Mouse (Mus musculus): ENCODE results near the gene Sppl2a.
"Not testable (repeated sequence)": the region's sequence is repeated elsewhere in the genome, so short reads cannot be mapped to it uniquely, and the experiment has no call there.

Sppl2a gene

GRCm38 (mm10) chr2:126896941-126897340, 36.1 kb downstream of the Sppl2a start:
- DNase-seq (ENCODE audit: low spot score in 2 of 2) = no peak

GRCm38 (mm10) chr2:126894245-126894644, 38.8 kb downstream of the Sppl2a start:
- DNase-seq (ENCODE audit: low spot score in 2 of 2) = no peak

GRCm38 (mm10) chr2:126892316-126892715, 40.7 kb downstream of the Sppl2a start:
- no peak for DNase-seq (ENCODE audit: low spot score in 2 of 2)

GRCm38 (mm10) chr2:126891743-126892142, 41.3 kb downstream of the Sppl2a start:
- DNase-seq (ENCODE audit: low spot score in 2 of 2) = no peak

- DNase-seq (ENCODE audit: low spot score in 2 of 2) = no peak
Observed at GRCm38 (mm10) chr2:126887141-126887540, 45.9 kb downstream of the Sppl2a start.

- no peak for DNase-seq (ENCODE audit: low spot score in 2 of 2)
Observed at GRCm38 (mm10) chr2:126885871-126886270, 47.2 kb downstream of the Sppl2a start.

- DNase-seq (ENCODE audit: low spot score in 2 of 2) = not testable (repeated sequence)
Observed at GRCm38 (mm10) chr2:126882711-126883110, 50.3 kb downstream of the Sppl2a start.

- DNase-seq (ENCODE audit: low spot score in 2 of 2) = no peak
Observed at GRCm38 (mm10) chr2:126877991-126878390, 55.0 kb downstream of the Sppl2a start.

GRCm38 (mm10) chr2:126875871-126876796, 56.9 kb downstream of the Sppl2a start, which contains the start of gene Trpm7:
Trpm7 (minus strand) TSS chr2:126876230.
- DNase-seq (ENCODE audit: low spot score in 2 of 2) = peak; percentile 84 to 87

- DNase-seq (ENCODE audit: low spot score in 2 of 2) = peak in 1 of 2 experiments; percentile 11
Observed at GRCm38 (mm10) chr2:126875516-126875835, 57.6 kb downstream of the Sppl2a start.

GRCm38 (mm10) chr2:126874809-126875515, 58.1 kb downstream of the Sppl2a start:
- DNase-seq (ENCODE audit: low spot score in 2 of 2) = peak in 1 of 2 experiments; percentile 11

GRCm38 (mm10) chr2:126866301-126866700, 66.7 kb downstream of the Sppl2a start:
- DNase-seq (ENCODE audit: low spot score in 2 of 2) = no peak

GRCm38 (mm10) chr2:126865501-126866199, 67.4 kb downstream of the Sppl2a start:
- DNase-seq (ENCODE audit: low spot score in 2 of 2) = no peak

- DNase-seq (ENCODE audit: low spot score in 2 of 2) = no peak
Observed at GRCm38 (mm10) chr2:126865026-126865425, 68.0 kb downstream of the Sppl2a start.

GRCm38 (mm10) chr2:126844751-126845150, 88.3 kb downstream of the Sppl2a start:
- no peak for DNase-seq (ENCODE audit: low spot score in 2 of 2)

All from frontal cortex, postnatal 25 days (tissue).